Mouse (Mus musculus) neural tube, embryonic 14.5 days (tissue): ENCODE measurements around the gene Gm20388. TPM values are rescaled to one million over a fixed set of nuclear protein-coding genes. Genes with fewer than 3 reads are reported as not detected.

ENCODE experiments used
- ATAC-seq: fragments of 200-750 bp; cut with Nextera tagmentation; 2 replicates; pipeline ENCODE4 v1.8.0; 2017; ENCODE audit warnings: low read depth, mild to moderate bottlenecking, moderate TSS enrichment, moderate library complexity
- H3K27ac ChIP-seq: fragments of 300-500 bp; sonication (generic); 2 replicates; pipeline ENCODE4 v1.5.1; 2014; ENCODE audit warnings: low read depth, mild to moderate bottlenecking, control low read depth, low read length, moderate library complexity, mixed read lengths
- H3K27me3 ChIP-seq: fragments of 300-500 bp; sonication (generic); 2 replicates; pipeline ENCODE4 v1.6.1; 2014; ENCODE audit warnings: low read length; ENCODE audit not compliant: control insufficient read depth, insufficient read depth
- H3K36me3 ChIP-seq: fragments of 300-500 bp; sonication (generic); 2 replicates; pipeline ENCODE4 v1.6.1; 2014; ENCODE audit warnings: low read length, mixed read lengths; ENCODE audit not compliant: control insufficient read depth, insufficient read depth
- H3K4me1 ChIP-seq: fragments of 300-500 bp; sonication (generic); 2 replicates; pipeline ENCODE4 v1.6.1; 2014; ENCODE audit warnings: low read length; ENCODE audit not compliant: control insufficient read depth, insufficient read depth
- H3K4me2 ChIP-seq: fragments of 300-500 bp; sonication (generic); 2 replicates; pipeline ENCODE4 v1.6.1; 2014; ENCODE audit warnings: mild to moderate bottlenecking, low read depth, low read length, control low read depth
- H3K4me3 ChIP-seq: fragments of 300-500 bp; sonication (generic); 2 replicates; pipeline ENCODE4 v1.5.1; 2014; ENCODE audit warnings: low read depth, low read length, control low read depth, mixed read lengths
- H3K9ac ChIP-seq: fragments of 300-500 bp; sonication (generic); replicated peaks from 2 replicates; pipeline ENCODE4 v1.6.1; 2014; ENCODE audit warnings: low read depth, mild to moderate bottlenecking, control low read depth, low read length, mixed read lengths
- H3K9me3 ChIP-seq: fragments of 300-500 bp; sonication (generic); 2 replicates; pipeline ENCODE4 v1.6.1; 2016; ENCODE audit warnings: low read length; ENCODE audit not compliant: control insufficient read depth
- WGBS: fragments of 180-500 bp; shearing (Covaris S2); extraction: QIAGEN DNeasy Blood & Tissue Kit; methylation state at CpG from one replicate; pipeline ENCODE4 v1.1.7; 2014; 5-methylcytosine and 5-hydroxymethylcytosine counted together
- polyA plus RNA-seq: library from polyadenylated mRNA; unstranded; fragments of >200 nt; fragmentation: Nextera tagmentation; extraction: Ambion mirVana; gene quantifications from 2 replicates; pipeline ENCODE4 v1.2.1, GENCODE M21; 2014

Gm20388 gene
- polyA plus RNA-seq, 1 experiment from 2014 or later, result 10.3 TPM

- WGBS, result 64% methylated on average over 13 of the region's 13 CpGs
- Histone ChIP-seq H3K9me3 (no peaks in the 10 kb centered on the region), H3K4me3 (no peak overlapping the region), H3K4me2 (no peak overlapping the region), H3K27ac (no peak overlapping the region), H3K4me1 (peaks cover 3% of the 10 kb centered on the region; the same call in 1 of the 2 replicates), H3K9ac (no peak overlapping the region), H3K36me3 (no peaks in the 10 kb centered on the region), H3K27me3 (peaks cover 9% of the 10 kb centered on the region)
- ATAC-seq, result no peak
These were observed 1066.5 kb downstream of the Gm20388 start for GRCm38 (mm10) chr8:120977131-120977530.

- H3K27me3 ChIP-seq, result no peaks in the 10 kb centered on the region
- no peak overlapping the region for H3K4me2 ChIP-seq
- H3K36me3 ChIP-seq, result no peaks in the 10 kb centered on the region
- H3K9ac ChIP-seq, result no peak overlapping the region
- ATAC-seq, result no peak
- H3K4me1 ChIP-seq, result no peaks in the 10 kb centered on the region
- H3K9me3 ChIP-seq, result no peaks in the 10 kb centered on the region
- WGBS, result 78% methylated on average over 9 of the region's 9 CpGs
- no peak overlapping the region for H3K4me3 ChIP-seq
- no peak overlapping the region for H3K27ac ChIP-seq
These were observed 1068.6 kb downstream of the Gm20388 start for GRCm38 (mm10) chr8:120979210-120979609.

GRCm38 (mm10) chr8:120980948-120981347 is 1070.3 kb downstream of the Gm20388 start:
- no peak overlapping the region for H3K9ac ChIP-seq
- H3K4me3 ChIP-seq, result no peak overlapping the region
- H3K4me1 ChIP-seq, result no peaks in the 10 kb centered on the region
- no peak overlapping the region for H3K4me2 ChIP-seq
- no peaks in the 10 kb centered on the region for H3K27me3 ChIP-seq
- WGBS, result 48% methylated on average over 13 of the region's 13 CpGs
- H3K27ac ChIP-seq, result no peak overlapping the region
- no peaks in the 10 kb centered on the region for H3K9me3 ChIP-seq
- ATAC-seq, result no peak
- H3K36me3 ChIP-seq, result no peaks in the 10 kb centered on the region

- Histone ChIP-seq H3K27ac (no peak overlapping the region), H3K27me3 (no peaks in the 10 kb centered on the region), H3K4me2 (no peak overlapping the region), H3K9me3 (no peaks in the 10 kb centered on the region), H3K36me3 (no peaks in the 10 kb centered on the region), H3K4me1 (no peaks in the 10 kb centered on the region), H3K9ac (no peak overlapping the region), H3K4me3 (no peak overlapping the region)
- WGBS, result 64% methylated on average over 8 of the region's 8 CpGs
- no peak for ATAC-seq
These were observed 1074.2 kb downstream of the Gm20388 start for GRCm38 (mm10) chr8:120984888-120985287.

GRCm38 (mm10) chr8:120986022-120986421 is 1075.4 kb downstream of the Gm20388 start:
- Histone ChIP-seq H3K4me2 (no peak overlapping the region), H3K9ac (no peak overlapping the region), H3K27me3 (no peaks in the 10 kb centered on the region), H3K4me3 (no peak overlapping the region), H3K4me1 (no peaks in the 10 kb centered on the region), H3K9me3 (no peaks in the 10 kb centered on the region), H3K27ac (no peak overlapping the region), H3K36me3 (no peaks in the 10 kb centered on the region)
- whole genome bisulfite sequencing, result 86% methylated on average over 7 of the region's 7 CpGs
- no peak for ATAC-seq

GRCm38 (mm10) chr8:120993738-120994137 is 1083.1 kb downstream of the Gm20388 start:
- Histone ChIP-seq H3K36me3 (no peaks in the 10 kb centered on the region), H3K9me3 (no peaks in the 10 kb centered on the region), H3K9ac (no peak overlapping the region), H3K27ac (no peak overlapping the region), H3K4me2 (no peak overlapping the region), H3K4me1 (no peaks in the 10 kb centered on the region), H3K4me3 (no peak overlapping the region), H3K27me3 (no peaks in the 10 kb centered on the region)
- WGBS, result 87% methylated on average over 16 of the region's 16 CpGs
- ATAC-seq, result no peak

GRCm38 (mm10) chr8:120995424-120995823 is 1084.8 kb downstream of the Gm20388 start:
- no peak for ATAC-seq
- Histone ChIP-seq H3K27ac (no peak overlapping the region), H3K9ac (no peak overlapping the region), H3K9me3 (no peaks in the 10 kb centered on the region), H3K36me3 (no peaks in the 10 kb centered on the region), H3K4me1 (no peaks in the 10 kb centered on the region), H3K27me3 (no peaks in the 10 kb centered on the region), H3K4me3 (no peak overlapping the region), H3K4me2 (no peak overlapping the region)
- WGBS, result 92% methylated on average over 9 of the region's 9 CpGs

- Histone ChIP-seq H3K27ac (no peak overlapping the region), H3K36me3 (no peaks in the 10 kb centered on the region), H3K9me3 (no peaks in the 10 kb centered on the region), H3K4me2 (no peak overlapping the region), H3K27me3 (no peaks in the 10 kb centered on the region), H3K4me3 (no peak overlapping the region), H3K9ac (no peak overlapping the region), H3K4me1 (no peaks in the 10 kb centered on the region)
- ATAC-seq, result no peak
- 66% methylated on average over 12 of the region's 12 CpGs for WGBS
These were observed 1086.4 kb downstream of the Gm20388 start for GRCm38 (mm10) chr8:120996905-120997581.

GRCm38 (mm10) chr8:120997926-120998325 is 1087.3 kb downstream of the Gm20388 start:
- Histone ChIP-seq H3K9ac (no peak overlapping the region), H3K27ac (no peak overlapping the region), H3K27me3 (no peaks in the 10 kb centered on the region), H3K4me1 (no peaks in the 10 kb centered on the region), H3K4me3 (no peak overlapping the region), H3K4me2 (no peak overlapping the region), H3K36me3 (no peaks in the 10 kb centered on the region), H3K9me3 (no peaks in the 10 kb centered on the region)
- ATAC-seq, result no peak
- 85% methylated on average over 9 of the region's 9 CpGs for WGBS
